Mouse (Mus musculus) cerebellum, adult 2 months (tissue): ENCODE results near the gene Mettl17.

ENCODE experiments used
- CTCF ChIP-seq: fragments of 200-500 bp; IDR thresholded peaks from 2 replicates; pipeline ENCODE4 v1.5.1; 2011; ENCODE audit warnings: low read depth, mild to moderate bottlenecking, control low read depth, low read length, moderate library complexity, borderline replicate concordance; ENCODE audit not compliant: insufficient read depth
- POLR2A ChIP-seq: fragments of 200-500 bp; IDR thresholded peaks from 2 replicates; pipeline ENCODE4 v1.6.1; 2011; ENCODE audit warnings: low read length, control low read depth, borderline replicate concordance; ENCODE audit not compliant: insufficient read depth

- TF ChIP-seq POLR2A (no peak), CTCF (no peak)
These were observed 54.4 kb downstream of the Mettl17 start for GRCm38 (mm10) chr14:51939005-51939404.
